Mouse (Mus musculus): ENCODE data around the gene Yme1l1. TPM values are rescaled to one million over a fixed set of nuclear protein-coding genes. Genes with fewer than 3 reads are reported as not detected.

Gene Yme1l1
- 2.4 and 2.7 TPM in 2 replicates for polyA plus RNA-seq (2012; rRNA removed)

DNA sequence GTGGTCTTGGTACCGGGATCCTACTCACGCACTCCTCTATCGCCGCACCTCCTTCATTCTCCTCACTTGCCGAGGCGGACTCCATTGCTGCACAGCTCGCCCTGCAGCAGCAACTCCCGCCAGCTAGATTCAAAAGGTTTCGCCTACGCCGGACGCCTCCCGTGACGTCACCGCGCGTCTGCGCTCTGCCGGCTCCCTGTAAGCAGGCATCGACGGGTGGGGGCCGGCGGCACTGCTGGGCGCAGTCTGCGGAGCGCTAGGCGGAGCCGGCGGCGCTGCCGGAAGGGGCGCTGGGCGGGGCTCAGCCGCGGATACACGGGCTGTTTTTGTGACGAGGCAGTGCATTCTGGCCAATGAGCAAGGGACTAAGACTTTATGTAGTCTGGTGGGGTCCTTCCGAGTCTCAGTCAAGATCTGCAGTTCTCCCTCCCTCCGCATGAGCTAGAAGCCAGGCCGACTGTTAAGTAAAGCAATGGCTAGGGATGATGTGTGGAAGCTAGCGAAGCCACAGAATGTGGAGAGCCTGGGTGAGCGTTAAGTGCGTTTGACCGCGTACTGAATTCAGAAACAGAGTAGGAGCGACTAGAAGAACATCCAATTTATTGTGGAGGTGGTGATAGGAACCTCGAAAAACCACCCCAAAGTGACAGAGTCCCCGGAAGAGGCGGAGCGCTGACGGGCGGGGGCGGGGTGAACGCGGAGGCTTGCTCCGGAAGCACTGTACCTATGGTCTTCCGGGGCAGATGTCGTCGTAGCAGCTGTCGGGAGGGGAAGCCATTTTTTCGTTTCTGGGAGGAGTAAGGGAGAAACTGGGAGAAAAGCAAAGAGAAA lies at the start of gene Yme1l1, which contains the start of gene Mastl:
Gene Yme1l1 (plus strand): TSS at position 593 of the 831 bp plus-strand sequence.
Gene Mastl (minus strand): TSS at position 248 of the 831 bp plus-strand sequence.

DNA sequence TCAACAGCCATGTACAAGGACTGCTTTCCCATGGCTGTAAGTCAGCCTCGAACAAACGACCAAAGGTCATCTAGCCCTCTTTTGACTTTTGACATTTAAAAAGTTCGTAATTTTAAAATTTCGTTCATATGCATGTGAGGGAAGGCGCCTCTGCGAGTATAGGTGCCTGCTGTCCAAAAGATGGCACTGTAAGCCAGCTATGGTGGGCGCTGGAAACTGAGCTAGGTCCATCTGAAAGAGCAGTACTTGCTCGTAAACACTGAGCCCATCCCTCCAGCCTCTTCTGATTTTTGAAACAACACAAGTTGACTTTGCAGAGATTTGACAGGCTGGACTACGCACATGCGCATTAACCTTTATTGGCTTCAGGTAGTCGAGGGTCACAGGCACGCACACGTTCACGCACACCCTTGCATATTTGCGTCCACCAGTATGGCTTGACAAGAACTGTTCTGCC lies 50.9 kb downstream of the Yme1l1 start, which contains the start of gene 4931423N10Rik:
Gene 4931423N10Rik (plus strand): TSS at position 407 of the 457 bp plus-strand sequence.

Other genes starting within 250 kb of the Yme1l1 start
- gene Abi1, start 116.1 kb upstream of the Yme1l1 start, polyA plus RNA-seq (2012; rRNA removed): 126 and 147 TPM in 2 replicates
- 9.1 and 11.2 TPM in 2 replicates for gene Acbd5, start 88.2 kb upstream of the Yme1l1 start, polyA plus RNA-seq (2012; rRNA removed)
- 0.38 and 0.50 TPM in 2 replicates for gene Mastl, start 345 bp upstream of the Yme1l1 start, polyA plus RNA-seq (2012; rRNA removed)
- not detected in 2 replicates for gene 4931423N10Rik, start 51.1 kb downstream of the Yme1l1 start, polyA plus RNA-seq (2012; rRNA removed)
- gene Nxph2, start 164.9 kb downstream of the Yme1l1 start, polyA plus RNA-seq (2012; rRNA removed): not detected in 2 replicates